Mouse (Mus musculus): ENCODE data around the gene Ccnt1. TPM values are rescaled to one million over a fixed set of nuclear protein-coding genes. Genes with fewer than 3 reads are reported as not detected.

The Ccnt1 gene
- polyA plus RNA-seq, 1 experiment, result 21.1 TPM

GRCm38 (mm10) chr15:98512799-98513321, 57.9 kb downstream of the Ccnt1 start:
- peak in 1 of 2 experiments; percentile 57 for DNase-seq (ENCODE audit: extremely low spot score in 1 of 2, low spot score in 1 of 2)

GRCm38 (mm10) chr15:98512232-98512631, 58.5 kb downstream of the Ccnt1 start:
- DNase-seq (ENCODE audit: extremely low spot score in 1 of 2, low spot score in 1 of 2), result no peak

- no peak for DNase-seq (ENCODE audit: extremely low spot score in 1 of 2, low spot score in 1 of 2)
Measured at GRCm38 (mm10) chr15:98511386-98511928, 59.3 kb downstream of the Ccnt1 start.

- DNase-seq (ENCODE audit: extremely low spot score in 1 of 2, low spot score in 1 of 2), result peak in 1 of 2 experiments; percentile 76
Measured at GRCm38 (mm10) chr15:98510438-98511385, 60.0 kb downstream of the Ccnt1 start.

GRCm38 (mm10) chr15:98509387-98509786, 61.3 kb downstream of the Ccnt1 start:
- DNase-seq (ENCODE audit: extremely low spot score in 1 of 2, low spot score in 1 of 2), result no peak

GRCm38 (mm10) chr15:98507321-98507720, 63.4 kb downstream of the Ccnt1 start:
- no peak for DNase-seq (ENCODE audit: extremely low spot score in 1 of 2, low spot score in 1 of 2)

GRCm38 (mm10) chr15:98506253-98506957, 64.3 kb downstream of the Ccnt1 start:
- no peak for DNase-seq (ENCODE audit: extremely low spot score in 1 of 2, low spot score in 1 of 2)

GRCm38 (mm10) chr15:98504514-98504913, 66.2 kb downstream of the Ccnt1 start:
- peak in 1 of 2 experiments; percentile 82 for DNase-seq (ENCODE audit: extremely low spot score in 1 of 2, low spot score in 1 of 2)

- no peak for DNase-seq (ENCODE audit: extremely low spot score in 1 of 2, low spot score in 1 of 2)
Measured at GRCm38 (mm10) chr15:98503317-98503716, 67.4 kb downstream of the Ccnt1 start.

- DNase-seq (ENCODE audit: extremely low spot score in 1 of 2, low spot score in 1 of 2), result no peak
Measured at GRCm38 (mm10) chr15:98497631-98498030, 73.1 kb downstream of the Ccnt1 start.

GRCm38 (mm10) chr15:98492102-98492501, 78.6 kb downstream of the Ccnt1 start, which contains the start of gene Olfr279:
Gene Olfr279, plus strand, starts transcription at chr15:98492402.
- no peak for DNase-seq (ENCODE audit: extremely low spot score in 1 of 2, low spot score in 1 of 2)

- DNase-seq (ENCODE audit: extremely low spot score in 1 of 2, low spot score in 1 of 2), result no peak
Measured at GRCm38 (mm10) chr15:98491332-98491731, 79.4 kb downstream of the Ccnt1 start.

Other genes with a start within 250 kb of the Ccnt1 start
- not detected in 2 replicates for gene Olfr284, start 229.9 kb downstream of the Ccnt1 start, polyA plus RNA-seq (2012; rRNA removed)
- 0.04 and 0.11 TPM in 2 replicates for gene Olfr283, start 190.0 kb downstream of the Ccnt1 start, polyA plus RNA-seq (2012; rRNA removed)
- not detected in 2 replicates for gene Olfr282, start 139.7 kb downstream of the Ccnt1 start, polyA plus RNA-seq (2012; rRNA removed)
- 0.02 TPM in 2 replicates for gene Olfr281, start 118.3 kb downstream of the Ccnt1 start, polyA plus RNA-seq (2012; rRNA removed)
- 0.02 TPM in 1 of 2 replicates, not detected in the other for gene OR5BS1P, start 101.0 kb downstream of the Ccnt1 start, polyA plus RNA-seq (2012; rRNA removed)
- not detected in 2 replicates for gene Lalba, start 88.2 kb downstream of the Ccnt1 start, polyA plus RNA-seq (2012; rRNA removed)
- gene Olfr279, start 78.5 kb downstream of the Ccnt1 start, polyA plus RNA-seq (2012; rRNA removed), result 0.29 TPM in 1 of 2 replicates, not detected in the other
- 54.4 and 56.4 TPM in 2 replicates for gene Kansl2, start 36.7 kb downstream of the Ccnt1 start, polyA plus RNA-seq (2012; rRNA removed)
- gene 4930415O20Rik, start 81 bp upstream of the Ccnt1 start, polyA plus RNA-seq (2012; rRNA removed), result 0.34 TPM in 1 of 2 replicates, not detected in the other
- gene Adcy6, start 39.2 kb upstream of the Ccnt1 start, polyA plus RNA-seq (2012; rRNA removed), result 40.3 and 45.6 TPM in 2 replicates
- 377 and 417 TPM in 2 replicates for gene Cacnb3, start 59.9 kb upstream of the Ccnt1 start, polyA plus RNA-seq (2012; rRNA removed)
- gene Ddx23, start 92.0 kb upstream of the Ccnt1 start, polyA plus RNA-seq (2012; rRNA removed), result 56.2 and 63.3 TPM in 2 replicates
- gene Rnd1, start 106.5 kb upstream of the Ccnt1 start, polyA plus RNA-seq (2012; rRNA removed), result 25.4 and 25.5 TPM in 2 replicates
- gene Ccdc65, start 137.3 kb upstream of the Ccnt1 start, polyA plus RNA-seq (2012; rRNA removed), result 6.4 and 7.7 TPM in 2 replicates
- 2.9 and 3.5 TPM in 2 replicates for gene Fkbp11, start 157.3 kb upstream of the Ccnt1 start, polyA plus RNA-seq (2012; rRNA removed)
- 678 and 795 TPM in 2 replicates for gene Arf3, start 192.3 kb upstream of the Ccnt1 start, polyA plus RNA-seq (2012; rRNA removed)
- gene Wnt10b, start 207.2 kb upstream of the Ccnt1 start, polyA plus RNA-seq (2012; rRNA removed), result 6.3 and 6.8 TPM in 2 replicates
- gene Wnt1, start 218.9 kb upstream of the Ccnt1 start, polyA plus RNA-seq (2012; rRNA removed), result 0.10 and 0.25 TPM in 2 replicates
- 764 and 849 TPM in 2 replicates for gene Ddn, start 238.6 kb upstream of the Ccnt1 start, polyA plus RNA-seq (2012; rRNA removed)

Data from frontal cortex, adult 2 months (tissue).